Mouse (Mus musculus) neural tube, embryonic 13.5 days (tissue): ENCODE measurements around the gene Rhoa. TPM values are rescaled to one million over a fixed set of nuclear protein-coding genes. Genes with fewer than 3 reads are reported as not detected.
"Not testable (repeated sequence)": the region's sequence is repeated elsewhere in the genome, so short reads cannot be mapped to it uniquely, and the experiment has no call there.

Experiments used
- ATAC-seq: fragments of 200-750 bp; cut with Nextera tagmentation; 2 replicates; pipeline ENCODE4 v1.8.0; 2017; ENCODE audit warnings: low read depth, mild to moderate bottlenecking, moderate TSS enrichment, moderate library complexity
- H3K27ac ChIP-seq: fragments of 300-500 bp; sonication (generic); replicated peaks from 2 replicates; pipeline ENCODE4 v1.5.1; 2015; ENCODE audit warnings: moderate library complexity, mild to moderate bottlenecking, inconsistent platforms
- H3K27me3 ChIP-seq: fragments of 300-500 bp; sonication (generic); 2 replicates; pipeline ENCODE4 v1.6.1; 2015; ENCODE audit warnings: mild to moderate bottlenecking, inconsistent platforms
- H3K36me3 ChIP-seq: fragments of 300-500 bp; sonication (generic); 2 replicates; pipeline ENCODE4 v1.6.1; 2015; ENCODE audit warnings: mild to moderate bottlenecking, inconsistent platforms
- H3K4me1 ChIP-seq: fragments of 300-500 bp; sonication (generic); replicated peaks from 2 replicates; pipeline ENCODE4 v1.6.1; 2015; ENCODE audit warnings: inconsistent platforms
- H3K4me2 ChIP-seq: fragments of 300-500 bp; sonication (generic); 2 replicates; pipeline ENCODE4 v1.6.1; 2015; ENCODE audit warnings: inconsistent platforms, mild to moderate bottlenecking, moderate library complexity
- H3K4me3 ChIP-seq: fragments of 300-500 bp; sonication (generic); 2 replicates; pipeline ENCODE4 v1.5.1; 2015; ENCODE audit warnings: mild to moderate bottlenecking, inconsistent platforms
- H3K9ac ChIP-seq: fragments of 300-500 bp; sonication (generic); 2 replicates; pipeline ENCODE4 v1.6.1; 2015; ENCODE audit warnings: moderate library complexity, mild to moderate bottlenecking, inconsistent platforms
- H3K9me3 ChIP-seq: fragments of 300-500 bp; sonication (generic); 2 replicates; pipeline ENCODE4 v1.6.1; 2016; ENCODE audit warnings: inconsistent platforms
- WGBS: fragments of 180-500 bp; shearing (Covaris S2); methylation state at CpG from one replicate; pipeline ENCODE4 v1.1.7; 2015; 5-methylcytosine and 5-hydroxymethylcytosine counted together
- polyA plus RNA-seq: library from polyadenylated mRNA; unstranded; fragments of >200 nt; fragmentation: Nextera tagmentation; extraction: Ambion mirVana; gene quantifications from 2 replicates; pipeline ENCODE4 v1.2.1, GENCODE M21; 2015

Rhoa gene
- polyA plus RNA-seq, 1 experiment from 2014 or later, result 309 TPM

GRCm38 (mm10) chr9:108272691-108273090 is 33.2 kb upstream of the Rhoa start:
- no peak for ATAC-seq
- no peak overlapping the region for H3K4me2 ChIP-seq
- H3K9ac ChIP-seq, result no peak overlapping the region
- no peaks in the 10 kb centered on the region for H3K4me1 ChIP-seq
- 80% methylated on average over 5 of the region's 5 CpGs for WGBS
- no peaks in the 10 kb centered on the region for H3K9me3 ChIP-seq
- no peaks in the 10 kb centered on the region for H3K36me3 ChIP-seq
- no peak overlapping the region for H3K27ac ChIP-seq
- H3K4me3 ChIP-seq, result no peak overlapping the region
- H3K27me3 ChIP-seq, result no peaks in the 10 kb centered on the region

GRCm38 (mm10) chr9:108273485-108273884 is 32.4 kb upstream of the Rhoa start:
- no peak overlapping the region for H3K4me2 ChIP-seq
- no peaks in the 10 kb centered on the region for H3K4me1 ChIP-seq
- ATAC-seq, result no peak
- no peaks in the 10 kb centered on the region for H3K9me3 ChIP-seq
- no peak overlapping the region for H3K4me3 ChIP-seq
- no peak overlapping the region for H3K27ac ChIP-seq
- no peaks in the 10 kb centered on the region for H3K27me3 ChIP-seq
- 74% methylated on average over 4 of the region's 4 CpGs for WGBS
- no peaks in the 10 kb centered on the region for H3K36me3 ChIP-seq
- no peak overlapping the region for H3K9ac ChIP-seq

GRCm38 (mm10) chr9:108274476-108275330 is 31.2 kb upstream of the Rhoa start:
- H3K36me3 ChIP-seq, result no peaks in the 10 kb centered on the region
- no peak overlapping the region for H3K9ac ChIP-seq
- 79% methylated on average over 5 of the region's 5 CpGs for WGBS
- ATAC-seq, result no peak
- no peaks in the 10 kb centered on the region for H3K27me3 ChIP-seq
- H3K27ac ChIP-seq, result no peak overlapping the region
- no peak overlapping the region for H3K4me2 ChIP-seq
- no peaks in the 10 kb centered on the region for H3K9me3 ChIP-seq
- H3K4me3 ChIP-seq, result no peak overlapping the region
- no peaks in the 10 kb centered on the region for H3K4me1 ChIP-seq

GRCm38 (mm10) chr9:108275331-108275659 is 30.6 kb upstream of the Rhoa start:
- Histone ChIP-seq H3K9me3 (no peaks in the 10 kb centered on the region), H3K27ac (no peak overlapping the region), H3K27me3 (no peaks in the 10 kb centered on the region), H3K4me1 (no peaks in the 10 kb centered on the region), H3K4me2 (no peak overlapping the region), H3K36me3 (no peaks in the 10 kb centered on the region), H3K9ac (no peak overlapping the region), H3K4me3 (no peak overlapping the region)
- ATAC-seq, result no peak
- 76% methylated on average over 6 of the region's 6 CpGs for WGBS

- H3K27me3 ChIP-seq, result no peaks in the 10 kb centered on the region
- H3K9me3 ChIP-seq, result no peaks in the 10 kb centered on the region
- H3K4me3 ChIP-seq, result no peak overlapping the region
- H3K9ac ChIP-seq, result no peak overlapping the region
- no peak for ATAC-seq
- no peak overlapping the region for H3K27ac ChIP-seq
- H3K4me2 ChIP-seq, result no peak overlapping the region
- 70% methylated on average over 10 of the region's 10 CpGs for WGBS
- H3K4me1 ChIP-seq, result no peaks in the 10 kb centered on the region
- H3K36me3 ChIP-seq, result no peaks in the 10 kb centered on the region
These were observed 27.1 kb upstream of the Rhoa start for GRCm38 (mm10) chr9:108278697-108279450.

GRCm38 (mm10) chr9:108280071-108280828 is 25.7 kb upstream of the Rhoa start:
- no peak for ATAC-seq
- no peaks in the 10 kb centered on the region for H3K36me3 ChIP-seq

GRCm38 (mm10) chr9:108284410-108284809 is 21.5 kb upstream of the Rhoa start:
- H3K27ac ChIP-seq, result no peak overlapping the region
- peak; percentile 78; the same call in 1 of the 2 replicates for ATAC-seq
- no peaks in the 10 kb centered on the region for H3K9me3 ChIP-seq
- H3K4me1 ChIP-seq, result peaks cover 2% of the 10 kb centered on the region; the same call in 1 of the 2 replicates
- H3K4me3 ChIP-seq, result no peak overlapping the region
- WGBS, result 11% methylated on average over 6 of the region's 6 CpGs
- no peak overlapping the region for H3K9ac ChIP-seq
- H3K27me3 ChIP-seq, result no peaks in the 10 kb centered on the region
- H3K36me3 ChIP-seq, result no peaks in the 10 kb centered on the region
- H3K4me2 ChIP-seq, result no peak overlapping the region

More at GRCm38 (mm10) chr9:108280071-108280828, 25.7 kb upstream of the Rhoa start:
- H3K9ac ChIP-seq, result no peak overlapping the region
- H3K4me2 ChIP-seq, result no peak overlapping the region
- H3K27ac ChIP-seq, result no peak overlapping the region
- H3K4me3 ChIP-seq, result no peak overlapping the region
- H3K4me1 ChIP-seq, result no peaks in the 10 kb centered on the region
- no peaks in the 10 kb centered on the region for H3K27me3 ChIP-seq
- WGBS, result 55% methylated on average over 8 of the region's 8 CpGs
- H3K9me3 ChIP-seq, result no peaks in the 10 kb centered on the region

GRCm38 (mm10) chr9:108287526-108288238 is 18.2 kb upstream of the Rhoa start:
- not testable (repeated sequence) for H3K36me3 ChIP-seq, H3K4me3 ChIP-seq, H3K27ac ChIP-seq, ATAC-seq, H3K9me3 ChIP-seq, H3K27me3 ChIP-seq, H3K9ac ChIP-seq, H3K4me2 ChIP-seq
- peaks cover 16% of the 10 kb centered on the region for H3K4me1 ChIP-seq
- 74% methylated on average over 6 of the region's 6 CpGs for WGBS

- Histone ChIP-seq H3K27ac (peak overlapping the region; percentile 94), H3K9ac (peak overlapping the region; percentile 86)
- WGBS, result 63% methylated on average over 2 of the region's 2 CpGs
These were observed 16.6 kb upstream of the Rhoa start for GRCm38 (mm10) chr9:108289347-108289746.

GRCm38 (mm10) chr9:108290016-108290750 is 15.7 kb upstream of the Rhoa start, which contains the start of gene Nicn1:
Gene Nicn1, plus strand, starts transcription at chr9:108290429.
- Histone ChIP-seq H3K4me1 (peaks cover 16% of the 10 kb centered on the region), H3K27me3 (no peaks in the 10 kb centered on the region), H3K9ac (peak within 1 kb of the TSS; percentile 86), H3K9me3 (no peaks in the 10 kb centered on the region), H3K4me3 (peak within 1 kb of the TSS; percentile 59), H3K36me3 (peaks cover 20% of the 10 kb centered on the region), H3K27ac (peak within 1 kb of the TSS; percentile 94), H3K4me2 (peak within 1 kb of the TSS; percentile 70)
- peak; percentile 98 for ATAC-seq
- under 1% methylated on average over 32 of the region's 32 CpGs for WGBS

More at GRCm38 (mm10) chr9:108289347-108289746, 16.6 kb upstream of the Rhoa start:
- H3K4me3 ChIP-seq, result peak overlapping the region; percentile 59
- ATAC-seq, result no peak
- peaks cover 16% of the 10 kb centered on the region for H3K4me1 ChIP-seq
- no peaks in the 10 kb centered on the region for H3K27me3 ChIP-seq
- peak overlapping the region; percentile 70 for H3K4me2 ChIP-seq
- H3K36me3 ChIP-seq, result peaks cover 12% of the 10 kb centered on the region
- H3K9me3 ChIP-seq, result no peaks in the 10 kb centered on the region

GRCm38 (mm10) chr9:108290773-108291172 is 15.2 kb upstream of the Rhoa start:
- H3K4me1 ChIP-seq, result peaks cover 16% of the 10 kb centered on the region
- H3K27me3 ChIP-seq, result no peaks in the 10 kb centered on the region
- H3K27ac ChIP-seq, result peak overlapping the region; percentile 83
- WGBS, result 53% methylated on average over 6 of the region's 6 CpGs
- H3K9ac ChIP-seq, result peak overlapping the region; percentile 73
- H3K36me3 ChIP-seq, result peaks cover 26% of the 10 kb centered on the region
- H3K4me2 ChIP-seq, result peak overlapping the region; percentile 70
- peak overlapping the region; percentile 59 for H3K4me3 ChIP-seq
- ATAC-seq, result no peak
- no peaks in the 10 kb centered on the region for H3K9me3 ChIP-seq
